Mouse (Mus musculus) frontal cortex, adult 2 months (tissue): ENCODE data around the gene Nmnat2. TPM values are rescaled to one million over a fixed set of nuclear protein-coding genes. Genes with fewer than 3 reads are reported as not detected.
"Not testable (repeated sequence)": the region's sequence is repeated elsewhere in the genome, so short reads cannot be mapped to it uniquely, and the experiment has no call there.

ENCODE experiments used
- DNase-seq, 2 experiments: peaks; one replicate each; pipeline ENCODE4 v3.0.0; 2022; ENCODE audit warnings: low spot score in 1 of 2; ENCODE audit errors: extremely low spot score in 1 of 2
- polyA plus RNA-seq: library from polyadenylated mRNA; depleted of rRNA; stranded (reverse); fragments of >200 nt; gene quantifications from 2 replicates; pipeline ENCODE4 v1.2.3, GENCODE M21; 2012

Gene Nmnat2
- polyA plus RNA-seq, 1 experiment, result 81.0 TPM

DNA sequence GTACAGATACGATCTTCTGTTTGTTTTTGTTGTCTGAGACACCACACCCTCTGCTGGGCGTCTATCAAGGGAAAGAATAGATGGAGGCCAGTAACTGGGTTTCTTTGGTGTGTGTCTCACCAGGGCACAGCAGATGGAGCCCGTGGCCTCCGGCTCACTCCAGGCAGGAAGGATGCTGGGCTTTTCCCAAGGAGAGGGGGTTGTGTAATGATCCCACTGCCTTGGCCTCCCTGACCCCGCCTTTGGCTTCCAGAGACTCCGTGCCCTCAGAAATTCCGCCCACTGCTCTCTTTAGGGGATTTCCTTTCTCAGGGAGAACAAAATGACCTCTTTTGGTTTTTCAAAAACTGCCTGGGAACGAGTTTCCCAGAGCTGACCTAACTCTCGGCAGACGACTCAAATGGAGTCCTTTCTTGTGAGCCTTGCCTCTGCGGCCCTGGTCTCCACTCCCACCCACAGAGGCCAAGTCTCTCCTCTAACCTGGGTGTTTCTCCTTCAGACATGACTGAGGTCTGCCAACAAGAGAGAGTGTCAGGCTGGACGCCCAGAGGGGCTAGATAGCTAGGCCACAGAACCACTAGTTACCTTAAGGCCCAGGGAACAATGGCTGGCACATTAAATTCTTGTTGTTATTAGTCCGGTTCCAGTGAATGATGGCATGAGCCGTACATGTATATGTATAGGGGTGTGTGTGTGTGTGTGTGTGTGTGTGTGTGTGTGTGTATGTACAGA is 93.5 kb downstream of the Nmnat2 start:
- DNase-seq, result no peak

DNA sequence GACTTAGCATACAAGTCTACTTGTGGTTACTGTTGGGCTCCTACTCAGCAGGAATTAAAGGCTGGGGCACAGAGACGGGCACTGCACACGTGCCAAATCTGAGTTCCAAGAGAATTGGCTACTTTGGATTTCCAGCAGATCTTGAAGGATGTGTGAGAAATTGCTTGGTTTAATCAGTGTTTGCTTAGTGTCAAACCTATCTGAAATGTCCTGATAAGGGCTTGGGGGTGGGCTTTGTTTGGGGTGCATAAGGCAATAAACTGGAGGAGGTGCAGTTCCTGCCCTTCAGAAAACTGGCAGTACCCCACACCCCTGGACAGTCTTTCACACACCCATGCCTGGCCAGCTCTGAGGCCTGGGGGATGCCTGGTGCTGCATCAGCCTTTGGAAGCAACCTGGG is 94.7 kb downstream of the Nmnat2 start:
- DNase-seq, result no peak

DNA sequence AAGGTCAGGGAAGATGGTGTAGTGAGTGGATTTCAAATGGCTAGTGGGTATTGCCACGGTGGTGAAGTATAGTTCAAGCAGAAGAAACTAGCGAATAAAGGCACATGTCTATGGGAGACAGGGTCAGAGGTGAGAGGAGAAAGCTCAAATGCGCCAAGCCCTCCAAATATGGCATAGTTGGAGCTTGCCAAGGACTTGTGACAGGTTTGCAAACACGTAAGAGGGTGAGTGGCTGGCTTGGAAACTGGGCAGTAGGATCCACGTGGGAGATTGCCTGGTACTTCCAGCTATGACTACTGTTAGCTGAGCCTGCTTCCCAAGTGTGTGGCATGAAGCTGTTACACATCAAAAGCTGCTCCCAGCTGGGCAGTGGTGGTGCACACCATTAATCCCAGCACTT is 96.7 kb downstream of the Nmnat2 start:
- DNase-seq, result no peak

DNA sequence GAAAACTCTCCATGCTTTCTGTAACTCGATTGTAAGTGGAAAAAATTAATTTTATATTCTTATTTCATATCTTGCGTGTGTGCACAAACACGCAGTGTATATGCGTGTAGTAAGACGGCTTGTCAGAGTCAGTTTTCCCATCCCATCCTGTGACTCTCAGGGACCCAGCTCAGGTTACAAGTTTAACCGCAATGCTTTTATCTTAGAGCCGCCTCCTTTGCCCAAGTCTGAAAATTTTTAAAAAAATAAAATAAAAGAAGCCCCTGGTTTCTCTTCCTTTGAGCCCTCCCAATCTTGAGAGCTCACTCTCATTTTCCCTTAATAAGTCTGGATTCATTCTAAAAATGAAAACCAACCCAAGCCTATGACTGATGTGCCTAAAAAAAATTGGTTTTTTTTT is 98.8 kb downstream of the Nmnat2 start:
- DNase-seq, result no peak

DNA sequence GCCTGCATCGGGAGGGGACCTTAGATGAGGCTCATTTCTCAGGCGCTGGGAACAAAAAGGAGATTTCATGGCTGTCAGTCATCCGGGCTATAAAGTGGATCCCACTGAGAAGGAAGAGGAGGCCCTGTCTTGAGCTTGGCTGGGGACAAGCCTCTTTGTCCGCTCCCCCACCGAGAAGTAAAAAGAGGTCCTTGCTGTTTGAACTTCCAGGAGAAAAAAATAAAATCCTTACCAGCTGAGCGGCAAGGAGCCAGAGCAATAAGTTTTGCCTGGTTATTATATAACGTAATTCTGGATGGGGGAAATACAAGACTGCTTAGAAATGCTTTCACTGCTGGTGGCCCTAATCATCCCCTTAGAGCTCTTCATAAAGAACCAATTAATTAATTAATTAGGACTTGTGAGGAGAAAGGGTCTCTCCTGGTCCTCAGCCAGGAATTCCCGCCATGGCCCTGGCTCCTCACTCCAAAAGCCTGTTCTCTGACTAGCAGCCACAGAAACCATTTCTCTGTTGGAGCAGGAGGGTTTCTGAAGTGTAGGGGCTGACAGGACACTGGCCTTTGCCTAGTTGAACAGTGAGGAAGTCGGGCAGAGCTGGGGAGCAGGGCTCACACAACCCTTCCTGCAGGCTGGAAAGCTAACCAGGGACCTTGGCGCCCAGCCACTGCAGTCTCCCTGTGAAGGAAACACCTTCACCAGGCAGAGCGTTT is 99.5 kb downstream of the Nmnat2 start:
- peak in 1 of 2 experiments; percentile 31 for DNase-seq

DNA sequence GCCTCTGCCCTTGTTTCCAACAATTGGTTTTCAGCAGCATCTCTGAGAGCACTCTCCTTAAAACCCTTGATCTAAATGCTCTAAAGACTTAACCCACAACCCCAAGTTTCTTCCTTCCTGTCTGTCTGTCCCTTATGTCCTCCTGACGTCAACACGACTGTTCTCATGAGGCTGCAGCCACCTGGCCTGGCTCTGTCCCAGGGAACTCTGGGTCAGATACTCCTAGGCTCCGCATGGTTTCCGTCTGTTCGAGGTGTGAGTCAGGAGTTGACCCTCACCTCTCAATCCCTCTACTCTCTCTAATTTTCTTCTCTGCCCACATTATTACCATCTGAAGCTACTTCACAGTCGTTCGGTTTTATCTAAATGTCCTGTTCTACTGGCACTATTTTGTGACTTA is 103.5 kb downstream of the Nmnat2 start:
- DNase-seq, result no peak

DNA sequence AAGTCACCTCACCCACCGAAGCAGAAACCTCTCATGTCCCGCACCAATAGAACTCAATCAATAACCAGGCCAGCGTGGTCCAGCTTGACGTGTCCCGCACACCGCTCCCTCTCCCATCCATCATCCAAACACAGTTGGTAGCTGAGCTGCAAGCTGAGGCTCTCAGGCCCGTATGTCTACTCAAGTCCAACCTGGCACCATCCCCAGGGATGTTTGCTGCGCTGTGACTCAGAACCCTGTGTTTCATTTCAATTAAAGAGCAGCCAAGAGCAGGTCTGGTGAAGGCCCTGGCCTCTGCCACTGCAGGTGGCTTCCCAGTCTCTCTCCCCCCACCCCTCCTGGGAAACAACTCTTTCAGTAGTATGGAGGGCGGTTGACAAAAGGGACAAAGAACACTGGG is 104.8 kb downstream of the Nmnat2 start:
- no peak for DNase-seq

DNA sequence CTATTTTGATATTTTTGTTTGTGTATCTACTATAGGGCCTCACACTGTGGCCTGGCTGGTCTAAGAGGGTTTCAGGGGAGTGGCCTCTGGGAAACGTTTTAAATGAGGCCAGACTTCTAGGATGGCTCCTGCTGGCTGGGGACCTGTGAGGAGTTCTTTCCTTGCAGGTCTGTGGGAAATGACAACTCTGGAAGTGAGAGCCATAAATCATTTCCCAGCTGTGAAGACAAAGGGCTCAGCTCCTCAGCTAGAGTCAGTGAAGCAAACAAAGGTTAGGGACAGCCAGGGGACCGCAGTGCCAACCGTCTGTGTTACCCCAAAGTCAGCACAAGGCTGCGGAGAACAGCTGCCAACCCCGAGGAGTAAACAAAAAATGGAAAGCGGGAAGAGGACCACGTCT is 107.8 kb downstream of the Nmnat2 start:
- DNase-seq, result no peak

DNA sequence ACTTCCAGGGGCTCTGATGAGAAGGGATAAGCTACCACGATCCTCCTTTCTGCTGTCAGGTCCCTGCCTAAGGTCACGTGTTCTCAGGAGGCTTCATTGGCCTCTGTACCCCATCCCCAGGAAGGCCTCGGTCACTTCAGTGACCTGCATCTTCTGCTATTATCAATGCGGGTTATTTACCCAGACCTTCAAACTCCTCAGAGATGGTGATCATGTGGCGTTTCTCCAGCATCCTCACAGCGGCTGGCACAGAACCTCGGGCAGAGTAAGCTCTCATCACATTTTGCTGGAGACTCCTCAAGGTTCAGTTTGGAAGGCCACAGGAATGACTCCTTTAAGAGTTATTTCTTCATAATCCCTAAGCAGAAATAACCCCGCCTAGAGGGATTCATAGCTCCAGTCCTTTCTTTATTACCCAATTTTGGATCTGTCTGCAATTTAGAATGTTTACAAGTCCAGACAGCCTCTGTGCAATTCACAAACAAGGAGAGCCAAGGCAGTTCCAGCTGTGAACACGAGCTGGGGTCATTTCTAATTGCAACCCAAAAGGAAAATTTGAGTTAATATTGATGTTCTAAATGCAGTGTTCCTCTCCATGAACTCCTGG is 110.1 kb downstream of the Nmnat2 start:
- no peak for DNase-seq

DNA sequence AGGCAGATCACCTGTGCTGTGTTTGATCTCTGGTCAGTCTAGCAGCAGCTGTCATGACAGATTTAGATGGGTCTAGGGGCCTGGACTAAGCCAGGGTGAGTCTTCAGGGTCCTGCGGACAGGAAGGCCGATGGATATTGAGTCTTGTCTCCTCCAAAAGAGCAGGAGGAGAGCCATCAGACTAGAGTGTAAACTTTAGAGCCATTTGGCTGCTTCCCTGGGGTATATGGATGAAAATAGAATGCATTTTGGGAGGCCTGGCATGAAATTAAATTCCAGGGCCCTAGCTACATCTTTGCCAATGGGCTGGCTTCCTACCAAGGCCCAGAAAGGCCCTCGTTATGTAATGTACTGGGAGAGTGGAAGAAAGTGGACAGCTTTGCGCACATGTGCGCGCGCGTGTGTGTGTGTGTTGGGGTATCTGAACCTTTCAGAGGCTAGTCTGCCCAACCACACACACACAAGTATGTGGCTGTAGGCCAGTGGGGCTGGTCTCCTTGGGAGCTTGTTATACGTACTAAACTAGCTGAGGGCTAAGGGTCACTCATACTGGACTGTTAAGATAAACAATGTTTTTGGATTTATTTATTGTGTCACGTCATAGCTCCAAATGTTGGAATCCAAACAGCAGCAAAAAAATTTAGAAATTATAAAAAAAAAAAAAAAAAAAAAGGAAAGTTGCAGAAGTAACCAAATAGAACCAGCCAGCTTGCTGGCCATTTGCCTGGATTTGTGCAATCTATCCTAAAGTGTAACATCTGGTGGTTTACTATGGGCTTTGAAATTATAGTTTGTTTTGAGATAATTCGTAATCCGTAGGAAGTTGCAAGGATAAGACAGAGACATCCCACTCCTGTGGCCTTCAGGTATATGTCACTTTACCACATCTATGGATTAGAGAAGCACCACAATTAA is 110.9 kb downstream of the Nmnat2 start:
- peak in 1 of 2 experiments; percentile 71 for DNase-seq

DNA sequence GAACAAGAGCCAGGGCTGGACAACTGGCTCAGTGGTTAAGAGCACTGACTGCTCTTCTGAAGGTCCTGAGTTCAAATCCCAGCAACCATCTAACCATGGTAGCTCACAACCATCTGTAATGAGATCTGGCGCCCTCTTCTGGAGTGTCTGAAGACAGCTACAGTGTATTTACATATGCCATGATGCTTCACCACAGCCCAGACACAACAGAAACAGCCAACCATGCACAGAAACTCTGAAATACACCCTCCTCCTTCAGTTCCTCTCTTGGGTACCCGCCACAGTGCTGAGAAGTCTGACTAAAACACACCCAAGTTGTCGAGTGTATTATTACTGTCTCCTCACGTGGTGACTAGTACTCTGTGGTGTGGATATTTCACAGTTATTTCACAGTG is 111.6 kb downstream of the Nmnat2 start:
- no peak for DNase-seq

DNA sequence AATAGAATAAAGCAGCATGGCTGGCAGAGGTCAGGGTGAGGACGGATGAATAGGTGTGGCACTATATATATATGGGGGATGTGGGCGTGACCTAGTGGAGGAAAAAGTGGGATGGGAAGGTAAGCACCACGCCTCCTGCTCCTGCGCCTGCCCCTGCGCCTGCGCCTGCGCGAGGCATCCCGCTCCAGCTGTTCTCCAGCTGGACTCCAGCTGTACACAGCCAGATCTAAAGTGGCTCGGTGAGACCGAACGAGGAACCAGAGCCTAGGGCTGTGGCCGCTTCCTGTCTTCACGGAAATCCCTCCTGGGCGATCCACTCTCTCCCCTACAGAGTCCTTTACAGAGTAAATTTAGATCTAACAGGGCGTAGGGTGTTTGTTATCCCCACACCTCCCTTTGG is 116.8 kb downstream of the Nmnat2 start:
- no peak for DNase-seq

DNA sequence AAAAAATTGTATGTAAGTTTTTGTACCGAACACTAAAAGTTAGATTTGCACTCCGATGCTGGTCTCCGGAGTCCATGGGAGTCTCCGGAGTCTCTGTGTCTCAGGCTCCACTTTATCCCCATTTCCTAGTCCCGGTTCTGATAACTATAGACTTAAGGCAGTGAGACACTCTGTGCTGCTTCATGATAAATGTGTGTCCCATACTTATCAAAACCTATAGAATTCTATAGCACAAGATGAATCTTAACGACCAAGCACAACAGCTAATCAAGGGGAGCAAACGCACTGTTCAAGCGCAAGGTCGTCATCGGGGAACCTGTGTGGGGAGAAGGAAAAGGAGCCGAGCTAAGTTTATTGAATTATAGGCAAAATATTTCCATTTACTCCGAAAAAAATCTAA is 117.2 kb downstream of the Nmnat2 start:
- DNase-seq, result no peak

DNA sequence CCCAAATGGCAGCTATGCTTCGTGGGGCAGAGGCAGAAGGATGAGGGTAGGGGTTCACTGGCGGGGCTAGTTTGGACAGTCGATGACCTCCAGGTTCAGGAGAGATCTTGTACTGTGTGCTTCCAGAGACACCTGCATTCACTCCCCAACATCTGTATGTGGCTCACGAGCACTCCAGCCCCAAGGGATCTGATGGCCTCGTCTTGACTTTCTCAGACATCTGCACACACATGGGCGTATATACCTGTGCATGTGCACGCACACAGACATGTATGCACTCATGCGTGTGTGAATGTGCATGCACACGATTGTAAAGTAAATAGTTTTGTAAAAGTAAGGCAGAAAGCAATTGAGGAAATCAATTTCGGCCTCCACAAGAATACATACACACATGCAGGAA is 117.9 kb downstream of the Nmnat2 start:
- no peak for DNase-seq

DNA sequence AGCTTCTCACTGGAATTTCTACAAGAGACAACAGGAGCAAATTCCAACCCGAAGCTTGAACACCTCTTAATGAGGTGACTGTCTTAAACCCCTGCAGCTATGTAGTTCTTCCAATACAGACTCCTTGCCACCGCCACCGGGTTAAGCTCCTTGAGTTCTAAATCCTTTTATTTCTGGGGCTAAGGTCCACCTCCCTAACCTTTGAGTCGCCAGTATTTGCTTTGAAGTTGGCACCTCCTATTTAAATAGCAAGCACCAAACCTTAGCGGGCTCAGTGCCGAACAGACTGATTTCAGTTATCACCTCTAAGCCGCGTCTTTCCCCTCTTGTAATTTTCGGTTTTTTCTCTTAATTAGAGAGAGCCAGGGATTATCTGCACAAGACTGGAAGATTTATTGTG is 118.6 kb downstream of the Nmnat2 start:
- DNase-seq, result no peak

DNA sequence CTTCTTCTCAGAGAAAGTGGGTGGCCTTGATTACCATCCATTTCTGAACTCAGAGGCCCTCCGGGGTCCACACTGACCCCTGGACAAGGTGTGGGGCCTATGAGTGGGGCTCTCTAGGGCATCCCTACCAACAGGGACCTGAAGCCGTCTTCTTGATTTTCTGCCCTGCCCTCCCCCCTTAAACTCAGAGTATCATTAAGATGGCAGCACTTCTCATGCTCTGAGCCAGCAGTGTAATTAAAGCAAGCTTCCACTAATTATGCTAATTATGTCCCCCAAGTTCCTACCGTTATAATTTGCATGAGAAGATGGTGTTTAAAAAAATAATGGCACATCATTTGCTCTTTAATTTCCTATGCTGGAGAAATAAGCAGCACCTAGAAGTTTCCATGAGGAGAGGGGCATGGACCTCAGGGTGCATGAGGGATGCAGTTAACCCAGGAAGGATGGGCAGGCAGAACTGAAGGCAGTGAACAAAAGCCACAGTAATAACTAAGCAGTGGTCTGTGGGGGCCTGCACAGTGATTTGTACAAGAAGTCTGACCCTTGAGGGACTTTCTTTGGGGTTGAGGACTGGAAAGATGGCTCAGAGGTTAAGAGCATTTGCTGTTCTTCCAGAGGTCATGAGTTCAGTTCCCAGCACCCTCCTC is 120.4 kb downstream of the Nmnat2 start:
- no peak for DNase-seq

DNA sequence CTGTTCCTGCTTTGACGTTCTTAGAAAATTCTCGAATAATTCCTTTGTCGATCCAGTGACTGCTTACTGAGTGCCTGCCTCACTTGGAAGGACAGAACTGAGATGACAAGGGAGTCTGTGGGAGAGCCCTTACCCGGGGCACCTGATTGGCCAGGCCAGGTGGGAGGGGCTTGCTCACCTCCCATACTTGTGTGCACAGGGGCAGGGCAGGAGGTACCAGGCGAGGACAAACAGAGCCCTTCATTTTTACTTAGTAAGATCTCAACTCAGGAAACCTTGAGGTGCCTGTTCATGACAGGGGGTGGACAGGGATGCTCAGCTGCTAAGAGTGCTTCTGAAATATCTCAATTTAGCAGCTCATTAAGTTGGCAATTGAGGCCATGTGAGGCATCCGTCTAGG is 121.2 kb downstream of the Nmnat2 start:
- no peak for DNase-seq

DNA sequence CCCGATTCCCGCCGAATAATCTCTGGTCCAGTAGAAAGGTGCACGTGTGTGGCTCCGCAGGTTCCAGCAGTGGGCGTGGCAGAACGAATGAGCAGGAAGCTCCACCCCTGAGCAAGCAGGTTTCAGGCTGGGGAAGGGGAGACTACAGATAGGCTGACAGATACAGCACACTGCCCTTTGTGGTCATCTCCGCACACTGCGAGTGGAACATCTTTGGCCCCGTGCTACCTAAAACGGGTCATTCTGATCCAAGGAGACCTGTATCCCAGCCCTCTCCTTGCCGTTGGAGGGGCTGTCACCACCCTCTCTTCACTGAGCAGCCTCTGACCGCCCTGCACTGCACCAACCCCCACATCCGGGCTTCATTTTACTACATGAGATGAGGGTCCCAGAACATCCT is 128.4 kb downstream of the Nmnat2 start:
- DNase-seq, result not testable (repeated sequence)

DNA sequence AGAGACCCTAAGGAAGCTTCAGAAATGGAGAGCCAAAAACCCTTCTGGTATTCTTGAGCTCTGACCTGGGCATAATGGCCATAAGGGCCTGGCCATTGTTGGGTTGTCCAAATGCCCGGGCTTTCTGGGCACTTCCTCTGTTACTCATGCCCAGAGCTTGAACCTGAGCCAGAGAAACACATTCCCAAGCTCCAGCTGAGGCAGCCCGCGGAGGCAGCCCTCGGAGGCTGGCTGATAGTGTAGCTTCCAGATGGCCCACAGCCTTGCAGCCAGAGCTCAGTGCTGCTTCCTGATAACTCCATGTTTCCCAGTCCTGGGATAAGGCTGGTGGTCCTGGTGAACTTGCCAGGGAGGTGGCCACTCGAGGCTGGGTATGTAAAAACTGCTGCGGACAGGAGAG is 129.4 kb downstream of the Nmnat2 start:
- DNase-seq, result peak in 1 of 2 experiments; percentile 54

DNA sequence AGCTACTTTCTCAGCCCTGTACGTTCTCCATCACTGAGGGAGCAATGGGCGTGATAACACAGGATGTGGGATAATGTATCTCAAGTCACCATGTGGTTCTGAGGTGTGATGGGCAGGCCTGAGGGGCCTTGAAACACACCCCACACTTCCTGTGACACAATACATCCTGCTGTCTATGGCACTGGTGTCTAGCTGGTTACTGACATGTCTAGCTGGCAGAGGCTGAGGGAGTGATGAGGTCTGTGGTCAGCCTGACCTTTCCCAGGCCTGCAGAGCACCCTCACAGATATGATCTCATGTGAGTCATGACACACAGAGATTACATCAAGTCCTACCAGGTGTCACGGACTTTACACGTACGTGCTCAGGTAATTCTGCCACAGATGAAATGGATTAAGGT is 130.4 kb downstream of the Nmnat2 start:
- DNase-seq, result no peak
